Mouse (Mus musculus) heart, embryonic 13.5 days (tissue): ENCODE data around the gene Wdr89. TPM values are rescaled to one million over a fixed set of nuclear protein-coding genes. Genes with fewer than 3 reads are reported as not detected.
A peak's percentile ranks its signal among the peaks of the same experiment; 100 is the strongest.

Experiments used
- ATAC-seq: fragments of 200-750 bp; cut with Nextera tagmentation; 2 replicates; pipeline ENCODE4 v1.8.0; 2017; ENCODE audit warnings: moderate TSS enrichment; ENCODE audit not compliant: insufficient number of reproducible peaks, low FRiP score, low TSS enrichment; ENCODE audit errors: extremely low read depth
- H3K27ac ChIP-seq: fragments of 300-500 bp; sonication (generic); replicated peaks from 2 replicates; pipeline ENCODE4 v1.5.1; 2015; ENCODE audit warnings: moderate library complexity, mild to moderate bottlenecking, inconsistent platforms
- H3K27me3 ChIP-seq: fragments of 300-500 bp; sonication (generic); replicated peaks from 2 replicates; pipeline ENCODE4 v1.6.1; 2015; ENCODE audit warnings: mild to moderate bottlenecking, inconsistent platforms
- H3K36me3 ChIP-seq: fragments of 300-500 bp; sonication (generic); 2 replicates; pipeline ENCODE4 v1.6.1; 2015; ENCODE audit warnings: mild to moderate bottlenecking, inconsistent platforms
- H3K4me1 ChIP-seq: fragments of 300-500 bp; sonication (generic); 2 replicates; pipeline ENCODE4 v1.6.1; 2015; ENCODE audit warnings: inconsistent platforms
- H3K4me2 ChIP-seq: fragments of 300-500 bp; sonication (generic); 2 replicates; pipeline ENCODE4 v1.6.1; 2015; ENCODE audit warnings: inconsistent platforms, mild to moderate bottlenecking, moderate library complexity
- H3K4me3 ChIP-seq: fragments of 300-500 bp; sonication (generic); 2 replicates; pipeline ENCODE4 v1.5.1; 2015; ENCODE audit warnings: moderate library complexity, mild to moderate bottlenecking, inconsistent platforms
- H3K9ac ChIP-seq: fragments of 300-500 bp; sonication (generic); 2 replicates; pipeline ENCODE4 v1.6.1; 2015; ENCODE audit warnings: inconsistent platforms, mild to moderate bottlenecking, moderate library complexity
- H3K9me3 ChIP-seq: fragments of 300-500 bp; sonication (generic); 2 replicates; pipeline ENCODE4 v1.6.1; 2016; ENCODE audit warnings: inconsistent platforms
- WGBS: fragments of 180-500 bp; shearing (Covaris S2); methylation state at CpG from one replicate; pipeline ENCODE4 v1.1.7; 2015; ENCODE audit warnings: mixed read lengths; 5-methylcytosine and 5-hydroxymethylcytosine counted together
- polyA plus RNA-seq: library from polyadenylated mRNA; unstranded; fragments of >200 nt; fragmentation: Nextera tagmentation; extraction: Ambion mirVana; gene quantifications from 2 replicates; pipeline ENCODE4 v1.2.1, GENCODE M21; 2015

Wdr89 gene
- polyA plus RNA-seq, 1 experiment from 2014 or later, result 7.5 TPM

- Histone ChIP-seq H3K9me3 (no peaks in the 10 kb centered on the region), H3K4me3 (no peak overlapping the region), H3K4me1 (peaks cover 10% of the 10 kb centered on the region; the same call in 1 of the 2 replicates), H3K9ac (no peak overlapping the region), H3K36me3 (no peaks in the 10 kb centered on the region), H3K27me3 (no peaks in the 10 kb centered on the region), H3K27ac (no peak overlapping the region), H3K4me2 (no peak overlapping the region)
- no peak for ATAC-seq
- WGBS, result 79% methylated on average over 7 of the region's 7 CpGs
Measured at GRCm38 (mm10) chr12:75612711-75613110, 56.6 kb downstream of the Wdr89 start.

- H3K9me3 ChIP-seq, result no peaks in the 10 kb centered on the region
- no peaks in the 10 kb centered on the region for H3K27me3 ChIP-seq
- no peaks in the 10 kb centered on the region for H3K36me3 ChIP-seq
- peak overlapping the region; percentile 10; the same call in 1 of the 2 replicates for H3K9ac ChIP-seq
- ATAC-seq, result no peak
- no peak overlapping the region for H3K4me3 ChIP-seq
- WGBS, result 22% methylated on average over 4 of the region's 4 CpGs
- H3K27ac ChIP-seq, result no peak overlapping the region
- H3K4me2 ChIP-seq, result 0 out of 2 replicates have a peak overlapping the region, but pooled peaks have one; percentile 13
- peaks cover 9% of the 10 kb centered on the region for H3K4me1 ChIP-seq
Measured at GRCm38 (mm10) chr12:75599490-75599889, 69.8 kb downstream of the Wdr89 start.

- Histone ChIP-seq H3K4me1 (peaks cover 14% of the 10 kb centered on the region), H3K27ac (no peak overlapping the region), H3K9ac (peak overlapping the region; percentile 10; the same call in 1 of the 2 replicates), H3K4me3 (no peak overlapping the region), H3K36me3 (no peaks in the 10 kb centered on the region), H3K4me2 (0 out of 2 replicates have a peak overlapping the region, but pooled peaks have one; percentile 13), H3K9me3 (no peaks in the 10 kb centered on the region), H3K27me3 (no peaks in the 10 kb centered on the region)
- WGBS, result 67% methylated on average over 4 of the region's 4 CpGs
- no peak for ATAC-seq
Measured at GRCm38 (mm10) chr12:75598988-75599387, 70.3 kb downstream of the Wdr89 start.

GRCm38 (mm10) chr12:75597707-75598106 lies 71.6 kb downstream of the Wdr89 start:
- Histone ChIP-seq H3K27me3 (no peaks in the 10 kb centered on the region), H3K4me1 (peaks cover 21% of the 10 kb centered on the region), H3K9me3 (no peaks in the 10 kb centered on the region), H3K4me2 (no peak overlapping the region), H3K36me3 (peaks cover 6% of the 10 kb centered on the region), H3K27ac (no peak overlapping the region), H3K9ac (no peak overlapping the region), H3K4me3 (no peak overlapping the region)
- whole genome bisulfite sequencing, result 86% methylated on average over 4 of the region's 4 CpGs
- ATAC-seq, result no peak

DNA sequence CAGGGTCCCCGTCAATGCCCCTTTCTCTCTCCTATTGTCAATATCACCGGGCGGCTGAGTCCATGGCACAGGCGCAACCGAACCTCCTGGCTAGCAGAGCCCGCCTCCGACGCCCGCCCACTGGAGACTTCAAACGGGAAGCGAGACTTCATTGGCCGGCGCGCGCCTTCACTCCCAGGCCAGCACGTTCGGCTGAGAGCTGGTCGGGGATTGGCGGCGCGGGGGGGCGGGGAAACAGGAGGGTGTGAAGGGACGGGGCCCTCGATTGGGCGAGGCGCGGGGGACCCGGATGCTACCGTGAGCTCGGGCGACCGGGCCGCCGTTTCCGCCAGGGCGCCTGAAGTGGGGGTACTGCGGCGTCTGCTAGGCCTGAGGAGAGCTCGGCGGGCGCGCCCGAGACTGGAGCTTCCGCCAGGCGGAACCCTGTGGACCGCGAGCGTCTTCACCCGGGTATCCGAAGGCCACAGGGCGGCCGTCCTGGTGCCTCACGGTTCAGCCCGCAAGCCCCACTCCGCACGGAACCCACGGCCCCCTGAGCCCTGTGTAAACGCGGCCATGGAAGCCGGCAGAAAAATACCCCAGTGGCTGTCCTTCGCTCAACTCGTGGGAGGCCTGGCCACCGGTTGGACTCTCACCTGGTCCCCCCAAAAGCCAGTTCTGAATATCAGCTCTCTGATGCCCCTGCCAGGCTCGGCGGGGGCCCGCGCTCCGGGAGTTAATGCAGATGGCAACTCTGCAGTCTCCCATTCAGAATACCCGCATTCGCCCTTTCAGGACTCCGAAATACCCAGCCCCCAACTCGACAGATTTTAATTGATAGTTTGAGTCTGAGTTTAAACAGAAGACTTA lies 73.0 kb downstream of the Wdr89 start, which contains the start of gene Ppp2r5e:
Ppp2r5e (minus strand) TSS at position 92 of the 849 bp plus-strand sequence.
- peak; percentile 99 for ATAC-seq
- Histone ChIP-seq H3K9ac (peak within 1 kb of the TSS; percentile 99), H3K36me3 (peaks cover 17% of the 10 kb centered on the region), H3K4me1 (peaks cover 21% of the 10 kb centered on the region), H3K4me3 (peak within 1 kb of the TSS; percentile 99), H3K27ac (peak within 1 kb of the TSS; percentile 97), H3K9me3 (no peaks in the 10 kb centered on the region), H3K27me3 (no peaks in the 10 kb centered on the region), H3K4me2 (peak within 1 kb of the TSS; percentile 91)
- under 1% methylated on average over 72 of the region's 72 CpGs for WGBS

- 0 out of 2 replicates have a peak, but pooled peaks have one; percentile 3 for ATAC-seq
- Histone ChIP-seq H3K27me3 (no peaks in the 10 kb centered on the region), H3K9ac (peak overlapping the region; percentile 99), H3K4me1 (peaks cover 21% of the 10 kb centered on the region), H3K27ac (peak overlapping the region; percentile 97), H3K4me2 (peak overlapping the region; percentile 91), H3K4me3 (peak overlapping the region; percentile 99), H3K36me3 (peaks cover 23% of the 10 kb centered on the region), H3K9me3 (no peaks in the 10 kb centered on the region)
- under 1% methylated on average over 88 of the region's 97 CpGs for WGBS
Measured at GRCm38 (mm10) chr12:75595291-75596153, 73.8 kb downstream of the Wdr89 start.

- Histone ChIP-seq H3K4me2 (peak overlapping the region; percentile 91), H3K9ac (peak overlapping the region; percentile 99), H3K4me3 (peak overlapping the region; percentile 99), H3K36me3 (peaks cover 34% of the 10 kb centered on the region), H3K9me3 (no peaks in the 10 kb centered on the region), H3K4me1 (peaks cover 18% of the 10 kb centered on the region), H3K27me3 (no peaks in the 10 kb centered on the region), H3K27ac (no peak overlapping the region)
- WGBS, result 40% methylated on average over 5 of the region's 5 CpGs
- ATAC-seq, result no peak
Measured at GRCm38 (mm10) chr12:75594404-75594803, 74.9 kb downstream of the Wdr89 start.

DNA sequence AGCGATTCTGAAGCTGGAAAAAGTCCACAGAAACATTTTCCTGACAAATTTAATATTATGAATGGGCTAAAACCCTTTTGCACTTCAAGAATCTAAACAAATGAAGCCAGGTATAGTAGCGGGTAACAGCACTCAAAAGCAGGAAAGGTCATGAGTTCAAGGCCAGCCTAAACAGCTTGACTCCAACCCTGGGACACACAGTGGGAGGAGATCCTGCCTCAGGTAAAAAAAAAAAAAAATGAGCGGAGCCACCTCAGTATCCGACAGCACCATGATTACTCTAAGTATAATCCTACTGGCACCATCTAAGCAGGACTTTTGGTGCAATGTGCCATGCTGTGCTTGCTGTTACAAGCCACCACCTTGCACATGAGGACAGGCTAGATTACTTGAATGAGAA lies 75.5 kb downstream of the Wdr89 start:
- H3K9ac ChIP-seq, result no peak overlapping the region
- H3K27ac ChIP-seq, result no peak overlapping the region
- H3K27me3 ChIP-seq, result no peaks in the 10 kb centered on the region
- H3K36me3 ChIP-seq, result peaks cover 40% of the 10 kb centered on the region
- H3K9me3 ChIP-seq, result no peaks in the 10 kb centered on the region
- peak overlapping the region; percentile 99 for H3K4me3 ChIP-seq
- H3K4me1 ChIP-seq, result peaks cover 18% of the 10 kb centered on the region
- WGBS, result 79% methylated on average over 4 of the region's 4 CpGs
- ATAC-seq, result no peak
- peak overlapping the region; percentile 91 for H3K4me2 ChIP-seq

GRCm38 (mm10) chr12:75587501-75587900 lies 81.8 kb downstream of the Wdr89 start:
- no peak for ATAC-seq
- Histone ChIP-seq H3K36me3 (peaks cover 68% of the 10 kb centered on the region), H3K4me1 (0 out of 2 replicates have a peak, but pooled peaks cover 2% of the 10 kb centered on the region)

DNA sequence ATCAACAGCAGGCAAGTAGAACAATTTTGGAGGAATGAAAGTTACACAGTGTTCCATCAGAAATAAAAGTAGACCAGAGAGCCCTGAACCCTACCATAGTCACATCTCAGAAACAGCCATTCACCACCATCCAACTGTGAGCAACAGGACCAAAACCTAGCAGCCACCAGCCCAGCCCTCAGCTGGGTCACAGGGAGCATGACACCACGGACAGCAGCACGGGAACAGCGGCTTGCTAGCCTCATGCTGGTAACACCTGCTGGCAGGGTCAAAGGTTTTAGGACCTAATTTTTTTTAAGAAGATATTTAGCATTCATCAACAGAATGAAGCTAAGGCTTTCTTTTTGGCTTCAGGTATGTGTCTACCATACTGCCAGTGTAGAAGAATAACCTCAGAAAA lies 85.6 kb downstream of the Wdr89 start:
- H3K9me3 ChIP-seq, result 0 out of 2 replicates have a peak, but pooled peaks cover 8% of the 10 kb centered on the region
- H3K4me3 ChIP-seq, result no peak overlapping the region
- no peak overlapping the region for H3K4me2 ChIP-seq
- ATAC-seq, result no peak
- peaks cover 11% of the 10 kb centered on the region for H3K4me1 ChIP-seq
- H3K9ac ChIP-seq, result no peak overlapping the region
- 82% methylated on average over 3 of the region's 3 CpGs for WGBS
- peaks cover 45% of the 10 kb centered on the region for H3K36me3 ChIP-seq
- no peak overlapping the region for H3K27ac ChIP-seq
- H3K27me3 ChIP-seq, result no peaks in the 10 kb centered on the region

More at GRCm38 (mm10) chr12:75587501-75587900, 81.8 kb downstream of the Wdr89 start:
- H3K4me3 ChIP-seq, result no peak overlapping the region
- H3K9ac ChIP-seq, result no peak overlapping the region
- 0 out of 2 replicates have a peak, but pooled peaks cover 6% of the 10 kb centered on the region for H3K9me3 ChIP-seq
- H3K27ac ChIP-seq, result no peak overlapping the region
- no peaks in the 10 kb centered on the region for H3K27me3 ChIP-seq
- H3K4me2 ChIP-seq, result no peak overlapping the region
